Mouse (Mus musculus): ENCODE measurements at regions not wholly inside any gene's neighbourhood (a gene's known extent, or its start where the extent isn't known, plus 50 kb on each side); places are given as distances from the start of the nearest gene placed in this dataset.
A peak's percentile ranks its signal among the peaks of the same experiment; 100 is the strongest.
"Not testable (repeated sequence)": the region's sequence is repeated elsewhere in the genome, so short reads cannot be mapped to it uniquely, and the experiment has no call there.

DNA sequence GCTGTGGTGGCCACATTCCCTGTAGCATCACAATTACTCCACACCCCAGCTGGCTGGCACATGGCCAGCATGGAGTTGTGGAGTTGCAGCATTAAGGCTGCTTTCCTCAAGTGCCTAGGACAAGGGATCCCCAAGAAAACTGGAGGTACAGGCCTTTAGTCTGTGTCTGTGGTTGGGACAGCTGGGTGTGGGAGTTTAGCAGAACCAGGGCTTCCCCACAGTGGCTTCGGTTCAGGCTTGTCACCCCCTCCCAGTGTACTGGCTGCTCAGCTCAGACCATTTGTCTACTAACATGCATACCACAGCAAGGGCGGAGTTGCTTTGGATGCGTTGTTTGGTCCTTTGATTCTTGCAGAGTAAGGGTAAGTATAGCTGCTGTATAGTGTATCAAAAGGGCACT lies 79.1 kb upstream of the Neurl1b start:
- DNase-seq (ENCODE audit: low spot score in 2 of 2): no peak

DNA sequence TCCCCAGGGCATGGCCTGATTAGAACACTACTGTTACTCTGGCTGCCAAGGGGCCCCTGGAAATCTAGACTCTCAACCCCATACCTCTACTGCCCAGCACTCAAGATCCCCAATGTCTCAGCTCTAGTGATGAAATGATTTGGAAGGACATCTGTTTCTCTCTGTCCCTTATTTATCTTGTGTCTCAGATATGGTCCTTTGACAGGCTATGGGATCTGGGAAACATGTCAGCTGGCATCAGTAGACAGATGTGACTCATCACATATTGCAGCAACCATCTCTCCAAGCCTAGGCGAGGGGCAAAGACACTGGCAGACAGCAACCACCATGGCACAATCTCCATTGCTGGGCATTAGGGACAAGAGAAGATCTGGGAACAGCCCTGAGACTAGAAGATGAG lies 78.6 kb upstream of the Neurl1b start:
- no peak for DNase-seq (ENCODE audit: low spot score in 2 of 2)

DNA sequence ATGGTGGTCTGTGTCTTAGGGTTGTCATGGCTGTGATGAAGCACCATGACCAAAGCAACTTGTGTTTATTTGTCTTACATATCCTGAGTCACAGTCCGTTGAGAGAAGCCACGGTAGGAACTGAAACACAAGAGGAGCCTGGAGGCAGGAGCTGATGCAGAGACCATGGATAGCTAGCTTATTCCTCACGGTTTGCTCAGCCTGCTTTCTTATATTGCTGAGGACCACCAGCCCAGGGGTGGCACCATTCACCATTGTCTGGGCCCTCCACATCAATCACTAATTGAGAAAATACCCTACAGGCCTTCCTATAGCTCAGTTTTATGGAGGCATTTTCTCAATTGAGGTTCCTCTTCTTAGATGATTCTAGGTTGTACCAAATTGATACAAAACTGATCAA lies 77.5 kb upstream of the Neurl1b start:
- DNase-seq (ENCODE audit: low spot score in 2 of 2): no peak

DNA sequence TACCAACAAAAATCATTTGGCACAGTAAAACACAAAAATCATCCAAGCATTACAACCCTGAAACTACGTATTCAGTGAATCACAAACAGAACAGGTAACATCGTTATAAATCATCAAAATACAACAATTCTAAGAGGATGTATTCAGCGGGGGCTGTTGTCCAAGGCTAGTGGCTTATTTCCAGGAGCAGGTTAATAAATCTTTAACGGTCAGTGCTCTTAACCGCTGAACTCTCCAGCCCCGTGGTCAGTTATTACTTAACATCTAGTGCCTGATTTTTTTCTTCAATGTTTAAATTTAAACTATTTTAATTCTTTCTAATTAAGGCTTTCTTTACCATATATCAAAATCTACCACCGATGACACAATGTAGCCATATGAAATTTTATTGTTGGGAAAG lies 69.2 kb upstream of the Neurl1b start:
- not testable (repeated sequence) for DNase-seq (ENCODE audit: low spot score in 2 of 2)

- DNase-seq (ENCODE audit: low spot score in 2 of 2): no peak
Observed at GRCm38 (mm10) chr17:26348116-26348515, 66.5 kb upstream of the Neurl1b start.

DNA sequence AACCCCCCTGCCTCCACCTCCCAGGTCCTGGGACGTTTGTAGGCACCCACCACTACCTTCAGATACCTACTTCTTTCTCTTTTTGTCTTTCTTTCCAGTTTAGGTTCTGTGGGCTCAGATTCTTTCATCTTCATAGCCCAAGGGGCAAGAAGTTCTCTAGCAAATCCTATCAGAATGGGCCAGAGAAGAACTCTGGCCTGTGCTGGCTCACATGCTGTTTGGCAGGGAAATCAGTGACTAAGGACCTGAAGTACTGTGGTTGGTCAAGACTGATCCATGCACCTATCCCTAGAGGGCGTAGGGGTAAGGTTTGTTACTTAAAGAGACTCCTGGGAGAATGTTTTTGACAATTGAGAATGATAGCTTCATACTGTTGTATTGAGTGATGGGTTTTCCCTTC lies 64.9 kb upstream of the Neurl1b start:
- peak in 1 of 2 experiments; percentile 7 for DNase-seq (ENCODE audit: low spot score in 2 of 2)

- DNase-seq (ENCODE audit: low spot score in 2 of 2): no peak
Observed at GRCm38 (mm10) chr17:26350216-26350615, 64.4 kb upstream of the Neurl1b start.

DNA sequence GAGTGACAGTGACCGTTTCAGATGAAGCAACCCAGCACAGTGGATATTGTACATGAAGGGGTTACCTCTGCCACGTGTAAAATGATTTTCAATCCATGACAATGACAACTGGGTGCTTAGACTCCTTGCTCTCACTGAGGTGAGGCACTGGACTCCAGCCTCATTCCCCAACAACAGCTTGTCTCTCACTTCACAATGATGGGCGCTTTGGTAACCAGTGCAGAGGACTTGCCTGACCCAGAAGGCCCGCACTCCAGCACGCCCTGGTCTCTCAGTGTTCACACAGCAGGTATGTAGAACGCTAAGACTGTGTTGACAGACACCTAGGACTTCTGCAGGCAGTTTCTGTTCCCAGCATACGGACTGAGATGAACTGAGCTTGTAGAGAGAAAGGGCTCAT lies 62.6 kb upstream of the Neurl1b start:
- DNase-seq (ENCODE audit: low spot score in 2 of 2): no peak

- DNase-seq (ENCODE audit: low spot score in 2 of 2): no peak
Observed at GRCm38 (mm10) chr17:26352712-26353111, 61.9 kb upstream of the Neurl1b start.

DNA sequence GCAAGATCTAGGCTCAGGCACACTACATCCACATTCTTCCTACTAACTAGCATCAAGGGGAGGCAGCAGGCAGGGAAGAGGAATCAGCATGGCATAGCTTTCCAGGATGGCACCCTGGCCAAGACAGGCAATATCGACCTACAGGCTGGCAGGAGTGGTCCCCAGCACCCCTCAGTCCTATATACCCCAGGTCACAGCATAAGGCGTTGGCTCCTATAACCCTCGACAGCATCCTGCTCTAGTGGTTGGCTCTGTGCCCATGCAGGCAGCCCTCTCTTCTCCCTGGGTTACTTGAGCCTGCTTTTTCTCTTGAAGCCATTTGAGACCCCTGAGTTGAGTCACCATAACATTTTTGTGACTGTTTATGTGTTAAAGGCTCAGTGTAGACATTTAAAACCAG lies 60.2 kb upstream of the Neurl1b start:
- no peak for DNase-seq (ENCODE audit: low spot score in 2 of 2)

DNA sequence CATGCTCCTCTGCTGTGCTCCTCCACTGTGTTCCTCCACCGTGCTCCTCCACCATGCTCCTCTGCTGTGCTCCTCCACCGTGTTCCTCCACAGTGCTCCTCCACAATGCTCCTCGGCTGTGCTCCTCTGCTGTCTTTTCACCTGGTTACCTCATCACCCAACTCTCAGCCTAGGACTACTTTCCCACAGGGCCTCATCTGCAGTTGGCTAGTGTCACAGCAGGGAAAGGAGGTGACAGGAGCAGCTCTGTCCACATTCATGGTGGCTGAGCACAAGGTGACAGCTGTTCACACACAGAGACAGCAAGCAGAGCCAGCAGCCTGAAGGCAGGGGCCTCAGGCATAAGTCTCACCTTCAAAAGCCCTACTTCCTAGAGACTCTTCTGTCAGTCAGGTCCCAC lies 59.3 kb upstream of the Neurl1b start:
- no peak for DNase-seq (ENCODE audit: low spot score in 2 of 2)

- no peak for DNase-seq (ENCODE audit: low spot score in 2 of 2)
Observed at GRCm38 (mm10) chr17:26356906-26357305, 57.7 kb upstream of the Neurl1b start.

DNA sequence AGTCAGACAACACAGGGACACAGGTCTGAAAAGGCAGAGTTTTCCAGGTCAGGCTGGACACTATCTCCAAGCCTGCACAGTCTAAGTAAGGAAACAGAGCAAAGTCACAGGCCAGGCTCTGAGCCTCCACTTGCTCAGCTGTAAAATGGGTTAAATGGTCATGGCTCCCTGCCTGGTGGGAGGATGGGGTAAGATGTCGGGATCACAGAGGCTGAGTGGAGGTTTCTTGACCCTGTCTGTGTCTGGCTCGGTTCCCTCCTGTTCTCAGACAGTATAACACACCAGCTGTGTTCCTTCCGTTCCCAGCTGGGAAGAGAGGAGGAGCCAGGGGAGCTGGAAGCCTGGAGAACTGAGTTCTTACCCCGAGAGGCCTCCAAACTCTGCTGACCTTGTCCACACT lies 56.8 kb upstream of the Neurl1b start:
- no peak for DNase-seq (ENCODE audit: low spot score in 2 of 2)

DNA sequence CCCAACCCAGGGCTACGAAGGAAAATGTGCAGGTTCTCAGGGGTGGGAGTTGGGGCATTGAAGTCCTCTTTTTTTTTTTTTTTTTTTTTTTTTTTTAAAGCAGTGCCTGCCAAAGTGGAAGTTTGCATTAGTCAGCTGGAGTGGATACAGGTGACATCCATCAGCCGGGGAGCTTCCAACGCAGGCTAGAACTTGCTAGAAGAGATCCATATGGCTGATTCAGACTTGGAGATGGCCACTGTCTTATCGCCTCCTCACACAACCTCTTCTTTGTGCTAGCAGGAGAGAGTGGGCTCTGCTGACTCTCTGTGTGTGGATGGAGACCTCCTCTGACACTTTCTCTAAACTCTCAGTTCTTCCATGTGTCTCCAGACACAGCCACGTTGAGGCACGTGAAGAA lies 53.9 kb upstream of the Neurl1b start:
- no peak for DNase-seq (ENCODE audit: low spot score in 2 of 2)

GRCm38 (mm10) chr17:26361420-26361819 lies 53.2 kb upstream of the Neurl1b start:
- DNase-seq (ENCODE audit: low spot score in 2 of 2): no peak

DNA sequence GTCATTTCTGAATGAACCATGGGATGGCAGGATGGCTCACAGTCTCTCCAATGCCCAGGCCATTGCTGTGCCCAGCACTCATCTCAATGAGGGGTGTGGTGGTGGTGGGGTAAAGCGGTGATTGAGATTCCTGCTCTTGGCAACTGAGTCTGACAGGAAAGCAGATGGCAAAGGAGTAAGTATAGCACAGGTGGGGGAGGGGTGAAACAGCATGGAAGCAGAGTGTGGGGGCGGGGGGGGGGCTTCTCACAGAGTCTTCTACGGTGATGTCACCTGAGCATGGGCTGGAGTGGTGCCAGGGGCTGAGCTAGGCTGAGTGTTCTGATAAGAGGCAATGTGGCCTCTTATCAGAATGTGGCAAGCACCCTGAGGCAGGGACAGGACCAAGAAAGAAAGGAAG lies 52.6 kb upstream of the Neurl1b start:
- DNase-seq (ENCODE audit: low spot score in 2 of 2): no peak

DNA sequence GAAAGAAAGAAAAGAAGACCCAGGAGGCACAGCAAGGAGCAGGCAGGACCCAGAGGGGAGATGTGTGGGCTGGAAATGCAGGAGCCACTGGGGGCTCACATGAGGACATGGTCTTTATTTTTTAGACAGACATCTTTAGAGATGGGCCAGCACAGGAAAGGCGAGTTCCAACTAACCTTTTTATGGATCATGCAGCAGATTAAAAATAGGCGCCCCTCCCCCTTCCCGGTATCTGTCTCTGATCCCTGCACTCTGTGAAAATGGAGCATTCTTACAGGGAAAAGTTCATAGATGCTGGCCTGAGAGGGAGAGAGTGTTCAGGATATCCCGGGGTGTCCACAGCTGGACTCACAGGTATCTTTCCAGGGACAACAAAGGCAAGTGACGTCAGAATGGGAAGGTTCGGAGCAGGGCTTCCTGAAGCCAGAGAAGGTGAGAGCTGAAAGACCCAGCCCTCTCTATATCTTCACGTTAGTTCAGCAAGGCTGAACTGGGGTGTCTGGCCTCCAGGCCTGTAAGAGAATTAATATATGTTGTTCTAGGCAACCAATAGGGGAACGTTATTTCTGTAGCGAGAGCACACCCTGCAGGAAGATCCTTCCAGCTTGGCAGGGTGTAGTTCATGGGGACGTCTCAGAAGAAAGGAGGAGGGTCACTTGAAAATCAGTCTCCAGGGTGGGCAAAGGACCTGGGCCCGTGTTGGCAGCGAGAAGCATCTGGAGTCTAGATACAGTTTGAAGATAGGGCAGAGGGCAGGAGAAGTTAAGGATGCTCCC lies 51.9 kb upstream of the Neurl1b start:
- DNase-seq (ENCODE audit: low spot score in 2 of 2): no peak

DNA sequence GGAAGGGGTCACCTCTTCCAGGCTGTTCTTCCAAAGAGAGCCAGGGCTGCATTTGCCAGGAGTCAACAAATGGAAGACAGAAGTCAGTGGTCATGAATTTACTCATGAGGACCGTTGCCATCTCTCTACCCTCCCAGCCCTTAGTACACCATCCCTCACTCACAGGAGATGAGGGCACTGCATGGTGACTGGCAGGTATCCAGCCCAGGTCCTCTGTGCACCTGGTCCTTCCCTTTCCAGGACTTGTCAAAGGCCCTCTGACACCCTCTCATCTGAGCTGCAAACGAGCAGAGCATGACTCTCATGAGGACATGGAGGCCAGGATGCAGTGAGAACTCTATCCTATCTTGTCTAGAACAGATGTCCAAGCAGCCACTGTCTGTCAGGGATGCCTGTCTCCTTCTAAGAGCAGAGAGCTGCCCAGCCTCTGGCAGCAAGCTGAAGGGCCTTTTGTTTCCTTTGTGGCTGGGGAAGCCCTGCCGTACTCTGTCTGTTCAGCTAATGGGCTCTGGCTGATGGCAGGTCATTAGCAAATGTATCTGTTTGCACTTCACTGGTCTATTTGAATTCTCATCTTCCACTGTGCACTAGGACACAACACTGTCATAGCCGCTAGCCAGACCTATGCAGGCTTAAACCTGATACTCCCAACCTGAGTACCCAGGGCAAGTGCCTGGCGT lies 50.6 kb upstream of the Neurl1b start:
- no peak for DNase-seq (ENCODE audit: low spot score in 2 of 2)
